Mouse (Mus musculus) cerebellum, postnatal 4 days (tissue): ENCODE data around the gene Ubqln4.

ENCODE experiments used
- DNase-seq, 2 experiments: peaks; one replicate each; pipeline ENCODE4 v3.0.0; 2022; ENCODE audit warnings: low spot score in 2 of 2, mixed read lengths in 1 of 2

Ubqln4 gene

GRCm38 (mm10) chr3:88542486-88542885 is 11.1 kb upstream of the Ubqln4 start:
- no peak for DNase-seq

GRCm38 (mm10) chr3:88543174-88543573 is 10.4 kb upstream of the Ubqln4 start:
- DNase-seq, result no peak

GRCm38 (mm10) chr3:88543651-88544410 is 9.7 kb upstream of the Ubqln4 start:
- DNase-seq, result no peak

DNA sequence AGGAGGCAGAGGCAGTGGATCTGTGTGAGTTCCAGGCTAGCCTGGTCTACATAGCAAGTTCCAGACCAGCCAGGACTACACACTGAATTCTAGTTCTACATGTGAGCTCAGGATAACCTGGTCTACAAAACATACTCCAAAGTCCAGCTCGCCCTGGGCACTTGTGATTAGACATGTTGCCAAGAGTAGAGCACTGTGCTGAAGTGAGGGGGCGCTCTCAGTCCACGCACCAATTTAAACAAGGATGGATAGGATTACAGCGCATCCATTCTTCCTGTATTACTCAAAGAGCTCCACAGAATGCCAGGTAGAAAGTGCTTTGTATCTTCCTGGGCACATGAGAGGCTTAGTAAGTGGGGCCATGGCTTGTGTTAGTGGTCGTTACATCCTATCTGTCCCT is 9.0 kb upstream of the Ubqln4 start:
- DNase-seq, result no peak

DNA sequence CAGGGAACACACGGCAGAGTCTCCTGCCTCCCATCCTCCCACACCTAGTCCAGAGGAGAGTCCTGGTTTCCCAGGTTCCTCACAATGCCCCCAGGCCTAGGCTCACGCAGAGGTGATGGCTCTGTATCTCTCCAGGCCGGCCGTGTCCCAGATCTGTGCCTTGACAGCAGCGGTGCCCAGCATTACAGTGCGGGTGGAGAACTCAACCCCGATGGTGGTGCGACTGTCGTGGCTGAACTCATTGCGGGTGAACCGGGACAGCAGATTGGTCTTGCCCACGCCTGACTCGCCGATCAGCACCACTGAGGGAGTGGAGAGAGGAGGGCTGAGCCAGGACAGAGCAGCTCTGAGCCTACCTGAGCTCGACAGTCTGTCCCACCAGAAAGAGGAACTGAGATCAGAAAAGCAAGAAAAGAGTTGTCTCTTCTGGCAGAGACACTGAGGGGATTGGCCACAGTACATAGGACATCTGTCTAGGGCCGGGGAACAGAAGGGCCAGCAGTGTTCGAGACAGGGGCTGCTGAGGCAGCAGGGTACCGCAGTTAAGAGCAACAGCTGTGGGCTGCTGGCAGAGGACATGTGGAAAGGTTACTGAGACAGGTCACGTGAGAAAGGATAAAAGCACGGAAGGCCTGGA is 8.5 kb upstream of the Ubqln4 start:
- no peak for DNase-seq

DNA sequence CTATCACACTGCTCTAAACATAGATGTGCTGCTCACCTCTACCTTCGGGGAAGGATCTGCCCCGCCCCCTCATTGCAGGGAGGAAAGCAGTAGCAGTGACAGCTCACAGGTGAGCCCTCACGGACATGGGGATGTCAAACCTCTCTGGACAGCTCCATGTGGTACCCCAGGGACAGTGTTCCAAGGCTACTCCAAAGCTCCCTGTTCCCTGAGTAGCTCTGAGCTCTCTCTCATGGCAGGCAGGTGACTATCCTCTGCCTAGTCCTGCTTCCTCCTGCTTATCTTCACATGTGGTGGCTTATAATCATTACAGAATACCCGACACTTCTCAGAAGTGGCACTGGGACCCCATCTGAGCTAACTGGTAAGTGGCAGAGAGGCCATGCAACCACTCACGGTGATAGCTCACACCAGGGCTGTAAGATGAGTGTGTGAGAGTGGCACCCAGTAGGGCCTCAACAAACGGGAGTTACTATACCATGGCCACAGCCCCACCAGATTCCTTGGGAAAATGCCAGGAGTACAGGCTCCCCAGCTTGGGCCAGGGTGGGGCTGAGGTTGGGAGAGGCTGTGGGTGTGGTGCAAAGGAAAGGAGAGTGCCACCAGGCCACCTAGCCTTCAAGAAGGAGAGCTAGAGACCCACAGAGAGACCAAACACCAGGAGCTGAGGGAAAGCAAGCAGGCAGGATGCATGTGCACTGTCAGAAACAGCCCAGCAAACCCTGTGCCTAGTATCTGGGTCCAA is 6.7 kb upstream of the Ubqln4 start:
- no peak for DNase-seq

DNA sequence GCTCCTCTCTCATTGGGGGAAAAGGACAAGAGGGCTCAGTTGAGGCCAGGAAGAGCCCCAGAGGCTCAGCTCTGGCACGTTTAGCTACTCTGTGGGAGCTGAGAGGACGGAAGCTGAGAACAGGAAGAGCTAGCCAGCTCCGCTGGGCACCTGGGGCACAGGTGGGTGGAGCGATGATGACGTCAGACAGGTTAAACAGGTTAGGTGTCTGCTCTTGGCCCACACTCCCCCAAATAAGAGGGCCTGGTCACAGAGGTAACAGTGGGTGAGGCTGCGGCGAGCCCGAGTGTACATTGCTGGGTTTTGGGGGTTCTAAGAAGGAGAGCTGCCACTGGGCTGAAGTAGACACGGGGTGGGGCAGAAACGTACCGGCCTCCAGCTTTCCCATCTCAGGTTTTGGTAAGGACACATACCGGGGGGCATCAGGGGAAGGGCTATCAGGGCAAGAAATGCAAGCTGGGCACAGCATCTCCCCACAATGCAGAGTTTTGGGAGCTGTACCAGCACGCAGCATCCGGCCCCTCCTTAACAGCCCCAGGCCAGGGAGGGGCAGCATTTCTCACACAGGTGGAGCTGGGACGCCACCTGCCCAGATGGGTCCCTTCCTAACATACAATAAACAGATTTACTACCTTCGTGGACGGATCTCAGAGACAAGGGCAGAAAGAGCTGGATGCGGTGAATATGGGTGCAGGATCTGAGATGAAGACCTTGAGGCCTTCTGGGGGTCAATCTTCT is 5.2 kb upstream of the Ubqln4 start, which contains the start of gene Rab25:
Gene Rab25 (minus strand): TSS at position 121 of the 738 bp plus-strand sequence.
- DNase-seq, result no peak

- DNase-seq, result no peak
These were observed 2.0 kb upstream of the Ubqln4 start for GRCm38 (mm10) chr3:88551586-88551985.

DNA sequence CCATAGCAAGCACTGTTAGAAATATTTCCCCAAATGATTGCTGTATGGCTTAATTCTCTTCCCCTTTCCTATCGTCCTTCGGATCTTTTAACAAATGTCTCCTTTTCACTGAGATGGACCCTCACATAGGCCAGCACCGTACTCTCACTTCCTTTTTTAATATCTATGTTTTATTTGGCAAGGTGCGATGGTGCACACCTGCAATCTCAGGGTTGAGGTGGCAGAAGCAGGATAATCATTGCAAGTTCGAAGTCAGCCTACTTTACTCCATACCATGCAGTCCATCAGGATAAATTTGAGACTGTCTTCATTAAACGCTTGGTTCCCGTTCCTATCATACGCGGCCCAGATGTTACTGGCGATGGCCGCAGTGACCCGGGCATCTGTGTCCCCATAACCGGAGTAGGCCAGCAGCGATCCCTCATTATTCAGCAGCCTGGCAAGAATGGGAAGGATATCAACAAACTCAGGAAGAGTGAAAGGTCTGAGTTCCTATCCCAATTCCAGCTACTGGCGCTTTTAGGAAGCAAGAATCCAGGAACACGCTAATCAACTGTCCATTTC is 1.4 kb upstream of the Ubqln4 start:
- DNase-seq, result no peak

GRCm38 (mm10) chr3:88552676-88553524 is 658 bp upstream of the Ubqln4 start, which contains the start of gene Lamtor2:
Gene Lamtor2, minus strand, starts transcription at chr3:88553074.
- DNase-seq, result peak; percentile 93 to 98

DNA sequence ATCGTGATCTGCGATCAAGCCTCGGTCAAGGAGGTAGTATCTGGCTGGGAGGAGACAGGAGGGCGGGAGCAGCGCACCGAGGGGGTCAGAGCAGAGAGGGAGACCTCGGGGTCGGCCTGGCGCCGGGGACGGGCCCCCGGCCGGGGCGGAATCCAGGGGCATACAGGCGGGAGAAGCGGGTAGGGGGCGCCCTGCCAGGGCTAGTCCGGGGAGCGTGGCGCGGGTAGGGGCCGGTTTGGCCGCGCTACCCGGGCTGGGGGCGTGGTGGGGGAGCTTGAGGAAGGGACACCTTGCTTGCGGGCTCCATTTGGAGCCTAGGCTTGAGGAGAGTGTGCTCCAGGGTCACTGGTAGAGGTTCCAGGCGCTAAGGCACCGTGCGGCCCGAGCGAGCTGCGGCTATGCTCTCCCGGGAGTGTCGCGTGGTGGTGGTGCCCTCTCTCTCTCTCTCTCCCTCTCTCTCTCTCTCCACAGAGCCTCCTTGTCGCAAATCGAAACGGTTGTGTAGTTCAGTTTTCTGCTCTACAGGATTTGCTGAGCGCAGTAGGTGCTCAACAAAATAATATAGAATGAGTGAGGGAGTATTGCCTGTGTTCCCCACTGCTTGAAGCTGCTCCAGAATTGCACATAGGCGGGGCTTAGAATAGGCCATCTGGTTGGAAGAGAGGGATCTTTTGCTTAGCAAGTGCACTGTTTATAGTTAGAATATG is 475 bp downstream of the Ubqln4 start:
- peak; percentile 63 to 70 for DNase-seq

DNA sequence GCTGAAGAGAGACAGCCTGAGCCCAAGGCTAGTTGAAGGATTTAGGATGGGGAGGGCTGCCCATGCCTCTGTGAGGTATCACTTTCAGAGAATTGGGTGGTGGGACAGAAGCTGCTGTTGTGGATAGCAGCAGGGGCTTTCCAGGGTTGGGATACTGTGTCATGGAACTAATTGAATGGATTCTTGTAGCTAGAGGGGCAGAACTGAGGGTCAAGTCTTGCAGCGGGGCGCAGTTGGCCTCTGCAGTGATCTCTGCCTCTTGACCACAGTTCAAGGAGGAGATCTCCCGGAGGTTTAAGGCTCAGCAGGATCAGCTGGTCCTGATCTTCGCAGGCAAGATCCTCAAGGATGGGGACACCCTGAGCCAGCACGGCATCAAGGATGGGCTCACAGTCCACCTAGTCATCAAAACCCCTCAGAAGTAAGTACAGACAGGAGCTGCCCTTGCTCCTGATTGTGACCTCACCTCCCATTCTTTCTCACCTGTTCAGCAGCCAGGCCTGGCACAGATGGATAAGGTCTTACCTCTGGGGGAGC is 1.6 kb downstream of the Ubqln4 start:
- DNase-seq, result no peak

DNA sequence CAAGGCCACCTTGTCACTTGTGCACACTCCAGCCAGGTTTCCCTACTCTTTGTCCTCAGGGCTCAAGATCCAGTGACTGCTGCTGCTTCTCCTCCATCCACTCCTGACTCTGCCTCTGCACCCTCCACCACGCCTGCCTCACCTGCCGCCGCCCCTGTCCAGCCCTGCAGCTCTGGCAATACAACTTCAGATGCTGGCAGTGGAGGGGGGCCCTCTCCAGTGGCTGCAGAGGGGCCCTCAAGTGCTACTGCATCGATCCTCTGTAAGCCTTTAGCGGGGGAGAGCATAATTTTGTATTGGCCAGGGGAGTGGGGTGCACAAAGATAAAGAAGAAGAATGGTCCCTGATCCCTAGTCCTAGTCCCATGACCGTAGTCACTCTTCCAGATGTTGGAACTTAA is 2.2 kb downstream of the Ubqln4 start:
- DNase-seq, result no peak

- no peak for DNase-seq
These were observed 3.1 kb downstream of the Ubqln4 start for GRCm38 (mm10) chr3:88556616-88557015.

- no peak for DNase-seq
These were observed 6.0 kb downstream of the Ubqln4 start for GRCm38 (mm10) chr3:88559596-88559995.

DNA sequence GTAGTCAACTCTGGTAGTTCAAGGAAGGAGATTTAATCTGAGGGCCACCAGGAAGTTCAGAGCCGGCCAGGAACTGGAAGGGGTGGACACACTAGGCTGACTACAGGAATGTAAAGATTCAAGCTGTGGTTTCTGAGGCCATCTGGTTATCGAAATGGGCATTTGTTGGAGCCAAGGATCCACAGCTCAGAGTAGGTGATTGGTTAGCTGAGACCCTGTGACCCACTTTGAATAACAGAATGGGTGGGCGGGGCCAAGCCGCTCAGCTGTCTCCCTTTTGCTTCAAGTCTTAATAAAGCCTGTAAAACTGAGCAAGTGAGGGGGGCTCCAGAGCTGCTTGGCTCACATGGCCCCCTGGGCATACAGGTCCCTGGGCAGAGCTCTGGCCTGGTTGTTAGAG is 8.4 kb downstream of the Ubqln4 start:
- no peak for DNase-seq

DNA sequence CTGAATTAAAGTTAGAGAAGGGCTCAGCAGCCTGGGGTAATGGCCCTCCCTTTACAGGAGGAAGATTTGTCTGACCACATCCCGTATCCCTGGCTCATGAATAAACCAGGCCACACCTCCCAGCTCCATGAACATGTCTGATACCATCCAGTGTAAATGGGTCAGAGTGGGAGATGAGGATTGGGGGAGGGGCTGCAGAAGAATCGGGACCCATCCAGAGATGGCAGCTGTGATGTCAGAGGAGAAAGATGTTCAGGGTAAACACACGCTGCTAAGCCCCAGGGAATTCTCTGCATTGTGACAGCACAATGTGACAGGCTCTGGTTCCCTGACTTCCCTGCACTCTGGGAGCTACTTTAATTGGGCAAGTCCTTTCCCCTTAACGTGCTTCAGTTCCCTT is 9.9 kb downstream of the Ubqln4 start:
- no peak for DNase-seq

- no peak for DNase-seq
These were observed 10.4 kb downstream of the Ubqln4 start for GRCm38 (mm10) chr3:88563966-88564365.

- DNase-seq, result no peak
These were observed 12.6 kb downstream of the Ubqln4 start for GRCm38 (mm10) chr3:88566116-88566515.
